Mouse (Mus musculus) sigmoid colon, adult 10 weeks (tissue): ENCODE measurements around the gene Gpr132. TPM values are rescaled to one million over a fixed set of nuclear protein-coding genes. Genes with fewer than 3 reads are reported as not detected.

Experiments
- polyA plus RNA-seq: library from polyadenylated mRNA; stranded (reverse); fragments of 350-450 nt; fragmentation: Illumina TruSeq; extraction: RNeasy Lipid Tissue Mini Kit (QIAGEN cat#74804); gene quantifications from one replicate; pipeline ENCODE4 v1.2.3, GENCODE M21; 2014; ENCODE audit warnings: low read depth, low replicate concordance

Gene Gpr132
- polyA plus RNA-seq = 0.66 TPM

GRCm38 (mm10) chr12:112868178-112869087, at the start of gene Gpr132:
Gene Gpr132 (minus strand): TSS chr12:112868228.

GRCm38 (mm10) chr12:112829244-112829864, 38.7 kb downstream of the Gpr132 start, which contains the start of gene Cdca4:
Gene Cdca4 (minus strand): TSS chr12:112829423.

GRCm38 (mm10) chr12:112808587-112809364, 59.3 kb downstream of the Gpr132 start, which contains the start of gene Clba1:
Gene Clba1 (plus strand): TSS chr12:112808937.

GRCm38 (mm10) chr12:112801864-112802846, 65.9 kb downstream of the Gpr132 start, which contains the start of gene Ahnak2:
Gene Ahnak2 (minus strand): TSS chr12:112802657.

Other genes starting within 250 kb of the Gpr132 start
- 0.41 TPM for gene Adssl1, start 248.2 kb downstream of the Gpr132 start, polyA plus RNA-seq
- 1.9 TPM for gene Siva1, start 223.5 kb downstream of the Gpr132 start, polyA plus RNA-seq
- 7.6 TPM for gene Akt1, start 193.3 kb downstream of the Gpr132 start, polyA plus RNA-seq
- 0.91 TPM for gene Zbtb42, start 189.4 kb downstream of the Gpr132 start, polyA plus RNA-seq
- 23.2 TPM for gene Cep170b, start 147.8 kb downstream of the Gpr132 start, polyA plus RNA-seq
- 0.60 TPM for gene Pld4, start 107.6 kb downstream of the Gpr132 start, polyA plus RNA-seq
- gene Ahnak2, start 65.6 kb downstream of the Gpr132 start, polyA plus RNA-seq = 13.3 TPM
- 0.28 TPM for gene Clba1, start 59.3 kb downstream of the Gpr132 start, polyA plus RNA-seq
- gene Cdca4, start 38.8 kb downstream of the Gpr132 start, polyA plus RNA-seq = 8.8 TPM
- 0.09 TPM for gene Jag2, start 61.5 kb upstream of the Gpr132 start, polyA plus RNA-seq
- gene Nudt14, start 73.9 kb upstream of the Gpr132 start, polyA plus RNA-seq = not detected
- 1.6 TPM for gene Btbd6, start 108.3 kb upstream of the Gpr132 start, polyA plus RNA-seq
- 20.3 TPM for gene Brf1, start 132.5 kb upstream of the Gpr132 start, polyA plus RNA-seq
- 6.5 TPM for gene Pacs2, start 146.3 kb upstream of the Gpr132 start, polyA plus RNA-seq
- gene Tex22, start 206.3 kb upstream of the Gpr132 start, polyA plus RNA-seq = not detected
- gene Mta1, start 230.1 kb upstream of the Gpr132 start, polyA plus RNA-seq = 7.2 TPM